Mouse (Mus musculus): Measurements from ENCODE around the gene Sync. TPM values are rescaled to one million over a fixed set of nuclear protein-coding genes. Genes with fewer than 3 reads are reported as not detected.

Gene Sync
- polyA plus RNA-seq, 3 experiments from 2014 or later = 0.45 to 0.49 (median 0.47) TPM

Other genes starting within 250 kb of the Sync start
- gene Rnf19b, start 229.3 kb upstream of the Sync start, polyA plus RNA-seq (2017; shearing (Covaris generic)) = 10 to 100 TPM; 17.5 to 20.2 (median 18.3) TPM
- gene Tmem54, start 182.1 kb upstream of the Sync start, polyA plus RNA-seq (2017; shearing (Covaris generic)) = not detected
- not detected for gene Hpca, start 165.6 kb upstream of the Sync start, polyA plus RNA-seq (2017; shearing (Covaris generic))
- under 1 TPM; 0.28 to 0.50 (median 0.40) TPM for gene Fndc5, start 150.6 kb upstream of the Sync start, polyA plus RNA-seq (2017; shearing (Covaris generic))
- gene S100pbp, start 97.9 kb upstream of the Sync start, polyA plus RNA-seq (2017; shearing (Covaris generic)) = 10 to 100 TPM; 18.2 to 30.2 (median 23.3) TPM
- gene Yars, start 97.9 kb upstream of the Sync start, polyA plus RNA-seq (2017; shearing (Covaris generic)) = 10 to 100 TPM; 32.7 to 36.8 (median 35.7) TPM
- gene C77080, start 26.2 kb upstream of the Sync start, polyA plus RNA-seq (2017; shearing (Covaris generic)) = under 1 TPM; 0.21 to 0.25 (median 0.24) TPM
- gene Rbbp4, start 47.8 kb downstream of the Sync start, polyA plus RNA-seq (2017; shearing (Covaris generic)) = 100 to 1,000 TPM; 289 to 492 (median 352) TPM
- 100 to 1,000 TPM; 103 to 158 (median 113) TPM for gene Zbtb8os, start 48.1 kb downstream of the Sync start, polyA plus RNA-seq (2017; shearing (Covaris generic))
- 1 to 10 TPM; 3.0 to 6.6 (median 5.8) TPM for gene Zbtb8a, start 90.5 kb downstream of the Sync start, polyA plus RNA-seq (2017; shearing (Covaris generic))
- not detected for gene Zbtb8b, start 153.2 kb downstream of the Sync start, polyA plus RNA-seq (2017; shearing (Covaris generic))
- 10 to 100 TPM; 20.2 to 33.8 (median 28.8) TPM for gene Bsdc1, start 174.0 kb downstream of the Sync start, polyA plus RNA-seq (2017; shearing (Covaris generic))
- not detected for gene Tssk3, start 203.4 kb downstream of the Sync start, polyA plus RNA-seq (2017; shearing (Covaris generic))
- not detected for gene Fam229a, start 203.6 kb downstream of the Sync start, polyA plus RNA-seq (2017; shearing (Covaris generic))
- gene Marcksl1, start 226.0 kb downstream of the Sync start, polyA plus RNA-seq (2017; shearing (Covaris generic)) = 1 to 10 TPM; 2.7 to 4.9 (median 4.4) TPM